Mouse (Mus musculus) layer of hippocampus, adult 6 months (tissue): ENCODE measurements around the gene Dpp7. TPM values are rescaled to one million over a fixed set of nuclear protein-coding genes. Genes with fewer than 3 reads are reported as not detected.

Source experiments
- long read RNA-seq, 2 experiments: library from polyadenylated mRNA; unstranded; transcript quantifications; one replicate each; pipeline ENCODE4 v2.0.0; 2019 to 2020
- polyA plus RNA-seq: library from polyadenylated mRNA; unstranded; fragments of <200 nt; fragmentation: Nextera tagmentation; gene quantifications from 2 replicates; pipeline ENCODE4 v1.2.3, GENCODE M21; 2021

The Dpp7 gene
- polyA plus RNA-seq, result 17.5 and 27.1 TPM in 2 replicates
- long read RNA-seq, experiment 1, transcript Dpp7-201 (13 exons, 1,682 nt), result major isoform, 14 of 18 reads
- long read RNA-seq, experiment 1, partial matches to known transcripts, result 1 of 18 reads
- long read RNA-seq, experiment 1, other reads (novel, unspliced or antisense), result 2 of 18 reads
- long read RNA-seq, experiment 2, transcript Dpp7-201 (13 exons, 1,682 nt), result major isoform, 60 of 85 reads
- long read RNA-seq, experiment 2, partial matches to known transcripts, result 6 of 85 reads
- long read RNA-seq, experiment 2, other reads (novel, unspliced or antisense), result 19 of 85 reads

DNA sequence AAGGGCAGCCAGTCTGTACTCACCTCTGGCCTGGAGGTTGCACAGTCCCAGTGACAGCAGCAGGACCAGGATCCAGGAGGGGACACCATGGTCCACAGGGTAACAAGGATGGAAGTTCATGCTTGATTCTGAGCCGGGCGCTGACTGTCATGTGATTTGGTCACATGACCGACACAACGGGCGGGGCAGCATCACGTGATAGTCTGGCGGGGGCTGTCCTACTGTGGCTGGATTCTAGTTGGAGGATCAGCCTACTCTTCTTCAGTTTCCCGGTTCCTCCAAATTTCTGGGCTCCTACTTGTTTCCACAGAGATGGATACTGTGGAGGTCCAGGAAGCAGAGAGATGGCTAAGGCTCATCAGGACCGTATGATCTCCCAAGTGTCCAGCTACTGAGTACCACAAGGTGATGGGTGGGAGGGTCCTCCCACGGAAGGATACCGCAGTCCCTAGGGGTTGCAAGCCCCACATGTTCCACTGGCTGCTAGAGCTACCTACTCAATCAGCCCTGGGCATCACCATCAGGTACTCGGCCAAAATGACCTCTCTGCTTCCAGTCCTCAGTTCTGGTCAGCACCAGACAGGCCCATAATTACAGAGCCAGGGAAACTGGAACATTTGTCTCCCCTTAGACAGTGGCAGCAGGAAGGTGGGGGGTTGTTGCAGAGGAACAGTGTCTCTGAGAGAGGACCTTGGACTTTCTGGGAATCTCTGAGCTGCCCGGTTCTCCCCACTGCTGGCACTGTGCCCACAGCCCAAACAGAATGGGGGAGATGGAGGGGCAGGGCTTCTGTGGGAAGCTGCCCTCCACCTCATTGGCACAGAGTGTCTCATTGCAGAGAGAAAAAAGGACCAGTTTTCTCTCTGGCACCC, at the start of gene Dpp7:
Gene Dpp7 (minus strand): TSS at position 152 of the 872 bp plus-strand sequence.

DNA sequence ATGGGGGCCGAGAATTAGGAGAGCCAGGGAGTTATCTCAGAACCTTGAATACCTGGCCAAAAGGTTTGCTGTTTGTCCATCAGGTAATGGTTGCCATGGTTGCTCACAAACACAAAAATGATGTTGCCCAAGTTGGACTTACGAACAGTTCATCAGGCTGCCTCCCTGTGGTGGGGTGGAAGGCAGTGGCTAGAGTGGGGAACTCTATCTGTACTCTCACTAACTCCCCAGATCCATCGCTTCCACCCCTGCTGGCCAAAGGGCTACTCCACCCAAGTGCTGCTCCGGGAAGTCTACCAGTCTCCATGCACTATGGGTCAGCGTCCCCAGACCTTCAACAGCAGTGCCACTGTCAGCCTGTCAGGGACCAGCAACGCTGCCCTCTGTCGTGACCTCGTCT, 42.9 kb upstream of the Dpp7 start, which contains the start of gene Npdc1:
Gene Npdc1 (plus strand): TSS at position 301 of the 400 bp plus-strand sequence.

DNA sequence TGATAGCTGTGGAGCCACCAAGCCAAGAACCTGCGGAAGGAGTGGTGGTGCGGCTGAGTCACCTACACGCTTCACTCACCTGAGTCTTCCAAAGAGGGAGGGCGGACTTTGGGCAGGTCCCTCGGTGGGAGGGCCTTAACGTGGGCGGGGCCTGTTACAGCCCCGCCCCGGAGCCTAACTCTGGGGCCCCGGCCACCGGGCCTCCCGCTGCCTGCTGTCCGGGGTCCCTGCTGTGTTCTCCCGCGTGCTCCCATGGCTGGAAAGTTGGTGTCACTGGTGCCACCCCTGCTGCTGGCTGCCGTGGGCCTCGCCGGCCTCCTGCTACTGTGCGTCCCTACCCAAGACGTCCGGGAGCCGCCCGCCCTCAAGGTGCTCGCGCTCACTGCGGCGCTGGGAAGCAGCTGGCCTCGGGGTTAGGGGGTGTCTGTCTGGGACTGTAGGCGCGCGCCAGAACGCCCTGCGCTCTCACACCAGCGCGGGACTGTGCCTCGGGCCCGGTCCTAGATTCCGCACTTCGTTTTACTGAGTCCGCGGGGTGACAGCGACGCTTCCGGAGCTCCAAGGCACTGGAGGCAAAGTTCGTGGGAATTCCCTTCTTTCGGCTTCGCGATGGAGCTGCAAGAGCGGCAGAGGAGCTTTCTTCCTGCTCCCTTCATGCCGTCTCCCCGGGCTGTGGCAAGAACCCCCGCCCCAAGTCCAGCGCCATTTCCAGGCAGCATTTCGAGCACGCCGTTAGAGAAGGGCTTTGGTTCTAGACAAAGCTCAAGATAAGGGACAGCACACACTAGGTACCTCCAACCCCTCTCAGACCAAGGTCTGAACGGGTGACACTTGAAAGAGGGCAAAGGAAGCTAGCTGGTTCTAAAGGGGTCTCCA, 39.8 kb upstream of the Dpp7 start, which contains the start of gene Entpd2:
Gene Entpd2 (plus strand): TSS at position 154 of the 876 bp plus-strand sequence.

DNA sequence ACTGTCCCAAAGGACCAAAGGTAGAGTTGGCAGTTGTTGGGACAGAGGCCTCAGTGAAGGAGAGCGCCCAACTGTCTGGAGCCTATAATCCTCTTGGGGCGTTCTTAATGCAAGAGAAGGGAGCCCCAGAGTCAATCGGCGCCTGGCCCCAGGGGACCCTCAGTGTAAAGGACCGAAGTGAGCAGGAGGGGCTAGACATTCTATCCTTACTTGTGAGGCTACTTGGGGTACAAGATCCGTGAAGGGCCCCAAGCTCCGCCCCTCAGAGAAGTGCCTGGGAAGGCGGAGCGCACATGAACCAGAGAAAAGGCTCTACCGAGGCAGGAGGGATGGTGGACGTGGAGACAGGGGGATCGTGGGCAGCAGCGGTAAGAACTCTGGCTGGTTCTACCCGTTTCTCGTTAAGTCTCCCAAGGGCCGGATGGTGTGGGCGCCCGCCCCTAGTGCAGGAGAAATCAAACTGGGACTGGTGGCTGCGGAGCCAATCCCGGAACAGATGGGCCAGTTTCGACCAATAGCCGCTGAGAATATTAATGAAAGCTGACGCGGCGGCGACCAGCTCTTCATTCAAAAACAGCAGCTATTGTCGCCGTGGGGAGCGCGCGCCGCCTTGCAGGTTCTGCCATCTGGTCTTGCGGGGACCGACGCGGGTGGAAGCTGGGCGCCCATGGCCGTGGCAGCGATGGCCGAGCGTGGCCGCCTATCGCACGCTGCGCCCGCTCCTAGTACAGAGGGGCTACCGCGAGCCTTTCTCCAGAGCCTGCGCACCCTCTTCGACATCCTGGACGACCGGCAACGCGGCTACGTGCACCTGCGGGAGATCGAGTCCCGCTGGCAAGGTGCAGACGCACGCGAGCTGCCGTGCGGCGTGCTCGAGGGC, 15.8 kb upstream of the Dpp7 start, which contains the start of gene Sapcd2:
Gene Sapcd2 (plus strand): TSS at position 558 of the 880 bp plus-strand sequence.

GRCm38 (mm10) chr2:25365091-25365761, 9.1 kb upstream of the Dpp7 start, which contains the start of gene Uap1l1:
Uap1l1 (minus strand) TSS chr2:25365682.

GRCm38 (mm10) chr2:25332286-25333160, 23.6 kb downstream of the Dpp7 start, which contains the start of gene Man1b1:
Man1b1 (plus strand) TSS chr2:25332338.

GRCm38 (mm10) chr2:25318971-25319773, 37.0 kb downstream of the Dpp7 start, which contains the start of gene Grin1:
Grin1 (minus strand) TSS chr2:25319187.

Other genes starting within 250 kb of the Dpp7 start
- 3.4 and 5.2 TPM in 2 replicates for gene Nrarp, start 175.6 kb downstream of the Dpp7 start, polyA plus RNA-seq
- gene Tor4a, start 159.5 kb downstream of the Dpp7 start, polyA plus RNA-seq, result 2.4 and 3.3 TPM in 2 replicates
- 32.7 and 34.5 TPM in 2 replicates for gene Nelfb, start 144.9 kb downstream of the Dpp7 start, polyA plus RNA-seq
- gene Stpg3, start 141.7 kb downstream of the Dpp7 start, polyA plus RNA-seq, result not detected in 2 replicates
- 12.9 and 15.7 TPM in 2 replicates for gene Fam166a, start 137.6 kb downstream of the Dpp7 start, polyA plus RNA-seq
- 531 and 583 TPM in 2 replicates for gene Tubb4b, start 131.7 kb downstream of the Dpp7 start, polyA plus RNA-seq
- gene Slc34a3, start 122.0 kb downstream of the Dpp7 start, polyA plus RNA-seq, result 0.45 TPM in 2 replicates
- not detected in 2 replicates for gene Rnf224, start 119.6 kb downstream of the Dpp7 start, polyA plus RNA-seq
- 52.0 and 62.6 TPM in 2 replicates for gene Rnf208, start 114.1 kb downstream of the Dpp7 start, polyA plus RNA-seq
- gene Cysrt1, start 113.9 kb downstream of the Dpp7 start, polyA plus RNA-seq, result not detected in 2 replicates
- 0.79 and 1.6 TPM in 2 replicates for gene AL732309.1, start 109.5 kb downstream of the Dpp7 start, polyA plus RNA-seq
- 30.8 and 34.2 TPM in 2 replicates for gene Tmem203, start 100.9 kb downstream of the Dpp7 start, polyA plus RNA-seq
- gene Tprn, start 93.7 kb downstream of the Dpp7 start, polyA plus RNA-seq, result 12.5 and 13.7 TPM in 2 replicates
- gene Ssna1, start 83.9 kb downstream of the Dpp7 start, polyA plus RNA-seq, result 76.5 and 79.6 TPM in 2 replicates
- gene Anapc2, start 83.9 kb downstream of the Dpp7 start, polyA plus RNA-seq, result 32.4 and 34.4 TPM in 2 replicates
- gene Tmem210, start 68.2 kb downstream of the Dpp7 start, polyA plus RNA-seq, result not detected in 2 replicates
- gene Lrrc26, start 66.4 kb downstream of the Dpp7 start, polyA plus RNA-seq, result 0.26 and 0.28 TPM in 2 replicates
- 101 and 125 TPM in 2 replicates for gene Grin1, start 37.2 kb downstream of the Dpp7 start, polyA plus RNA-seq
- 13.0 and 18.8 TPM in 2 replicates for gene Man1b1, start 24.0 kb downstream of the Dpp7 start, polyA plus RNA-seq
- gene Uap1l1, start 9.3 kb upstream of the Dpp7 start, polyA plus RNA-seq, result 26.0 and 26.4 TPM in 2 replicates
- 2.3 and 2.4 TPM in 2 replicates for gene Sapcd2, start 16.0 kb upstream of the Dpp7 start, polyA plus RNA-seq
- 21.4 and 46.8 TPM in 2 replicates for gene Entpd2, start 39.5 kb upstream of the Dpp7 start, polyA plus RNA-seq
- 292 and 359 TPM in 2 replicates for gene Npdc1, start 43.0 kb upstream of the Dpp7 start, polyA plus RNA-seq
- gene Fut7, start 66.9 kb upstream of the Dpp7 start, polyA plus RNA-seq, result 0.06 and 0.20 TPM in 2 replicates
- gene Abca2, start 72.3 kb upstream of the Dpp7 start, polyA plus RNA-seq, result 33.0 and 34.1 TPM in 2 replicates
- gene Clic3, start 100.5 kb upstream of the Dpp7 start, polyA plus RNA-seq, result 0.70 and 9.1 TPM in 2 replicates
- 111 and 116 TPM in 2 replicates for gene Paxx, start 104.7 kb upstream of the Dpp7 start, polyA plus RNA-seq
- gene Ptgds, start 113.7 kb upstream of the Dpp7 start, polyA plus RNA-seq, result 2,394 and 5,724 TPM in 2 replicates
- not detected in 2 replicates for gene Lcn12, start 137.6 kb upstream of the Dpp7 start, polyA plus RNA-seq
- gene Fbxw5, start 144.4 kb upstream of the Dpp7 start, polyA plus RNA-seq, result 124 and 134 TPM in 2 replicates
- 1.8 and 2.0 TPM in 2 replicates for gene C8g, start 145.4 kb upstream of the Dpp7 start, polyA plus RNA-seq
- gene Traf2, start 190.6 kb upstream of the Dpp7 start, polyA plus RNA-seq, result 9.9 and 10.3 TPM in 2 replicates
- gene Edf1, start 201.5 kb upstream of the Dpp7 start, polyA plus RNA-seq, result 801 and 843 TPM in 2 replicates
- gene Mamdc4, start 218.5 kb upstream of the Dpp7 start, polyA plus RNA-seq, result 25.8 and 27.1 TPM in 2 replicates
- gene Phpt1, start 218.9 kb upstream of the Dpp7 start, polyA plus RNA-seq, result 151 and 165 TPM in 2 replicates
- 13.5 and 18.7 TPM in 2 replicates for gene Ajm1, start 225.4 kb upstream of the Dpp7 start, polyA plus RNA-seq